Mouse (Mus musculus): ENCODE data around the gene Spg7.
"Not testable (repeated sequence)": the region's sequence is repeated elsewhere in the genome, so short reads cannot be mapped to it uniquely, and the experiment has no call there.

Spg7 gene
- long read RNA-seq, experiment 1, transcript Spg7-209 (17 exons, 2,896 nt) = major isoform, 54 of 86 reads
- long read RNA-seq, experiment 1, transcript Spg7-201 (3 exons, 845 nt) = minor isoform, 17 of 86 reads
- long read RNA-seq, experiment 1, partial matches to known transcripts = 8 of 86 reads
- long read RNA-seq, experiment 1, other reads (novel, unspliced or antisense) = 7 of 86 reads
- long read RNA-seq, experiment 2, transcript Spg7-209 (17 exons, 2,896 nt) = major isoform, 57 of 100 reads
- long read RNA-seq, experiment 2, transcript Spg7-201 (3 exons, 845 nt) = minor isoform, 22 of 100 reads
- long read RNA-seq, experiment 2, partial matches to known transcripts = 13 of 100 reads
- long read RNA-seq, experiment 2, other reads (novel, unspliced or antisense) = 8 of 100 reads

DNA sequence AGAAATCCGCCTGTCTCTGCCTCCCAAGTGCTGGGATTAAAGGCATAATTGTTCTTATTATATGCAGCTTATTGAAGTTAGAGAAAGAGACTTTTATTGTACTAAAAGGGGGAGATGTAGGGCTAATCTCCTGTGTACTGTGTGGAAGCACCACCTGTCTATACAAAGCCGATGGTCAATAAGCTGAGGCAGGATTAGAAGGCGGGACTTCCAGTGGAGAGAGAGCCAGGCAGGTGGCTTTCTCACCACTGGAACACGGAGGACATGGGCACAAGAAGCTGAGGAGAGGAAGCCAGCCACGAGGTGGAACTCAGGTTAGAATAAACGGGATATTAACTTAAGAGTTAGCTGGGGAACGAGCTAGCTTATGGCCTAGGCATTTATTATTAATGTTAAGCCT, at the start of gene Spg7:
Spg7 (plus strand) TSS at position 222 of the 400 bp plus-strand sequence.
- intact Hi-C loops (cut with DNase I) = no loop called here

DNA sequence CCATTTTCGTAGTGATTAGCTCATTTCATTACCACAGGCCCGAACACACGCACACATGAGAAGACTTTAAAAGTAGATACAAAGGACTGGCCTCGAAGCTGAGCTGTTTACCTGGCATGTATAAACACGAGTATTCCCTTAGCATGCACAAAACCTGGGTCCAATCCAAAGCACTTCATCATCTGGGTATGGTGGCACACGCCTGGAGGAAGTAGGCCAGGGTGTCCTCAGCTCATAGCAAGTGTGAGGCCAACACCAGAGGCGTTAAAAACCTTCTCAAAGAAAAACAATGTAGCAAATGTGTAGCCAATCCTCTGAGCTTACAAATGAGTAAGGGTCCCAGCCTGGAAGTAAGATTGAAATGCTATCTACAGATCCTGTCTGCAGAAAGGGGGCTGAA, 48.3 kb upstream of the Spg7 start:
- intact Hi-C loops (cut with DNase I) = no loop called here

DNA sequence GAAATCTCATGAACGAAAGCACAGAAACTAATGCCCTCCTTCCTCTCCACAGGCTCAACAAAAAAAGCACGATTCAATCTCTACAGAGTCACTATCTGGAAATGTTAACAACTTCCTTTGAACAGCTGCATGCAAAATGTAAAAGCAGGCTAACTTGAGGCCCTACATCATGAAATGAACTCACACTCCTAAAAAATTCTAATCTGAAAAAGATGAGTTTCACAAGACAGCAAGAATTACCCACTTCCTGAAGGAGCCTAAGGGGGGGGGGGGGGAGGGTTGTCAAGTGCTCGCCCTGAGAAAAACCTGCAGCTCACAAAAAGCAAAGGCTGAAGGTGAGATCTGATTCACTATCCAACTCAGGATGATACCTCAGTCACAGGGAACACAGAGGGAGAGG, 47.7 kb upstream of the Spg7 start:
- intact Hi-C loops (cut with DNase I) = no loop called here

DNA sequence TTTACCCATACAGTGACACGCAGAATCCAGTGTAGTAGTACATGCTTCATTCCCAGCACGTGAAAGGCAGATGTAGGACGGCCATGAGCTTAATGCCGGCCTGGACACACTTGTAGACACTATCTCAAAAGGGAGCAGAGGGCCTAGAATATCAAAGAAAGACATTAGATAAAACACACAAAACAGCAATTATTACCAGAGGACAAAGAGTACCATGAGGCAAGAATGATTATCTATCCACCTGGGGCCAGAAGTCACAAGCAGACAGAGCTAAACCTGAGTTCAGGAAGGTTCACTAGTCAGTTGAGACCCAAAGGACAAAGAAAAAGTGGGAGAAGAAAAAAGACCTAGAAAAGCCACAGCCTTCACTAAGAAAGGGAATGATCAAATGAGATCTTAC, 45.6 kb upstream of the Spg7 start:
- intact Hi-C loops (cut with DNase I) = no loop called here

DNA sequence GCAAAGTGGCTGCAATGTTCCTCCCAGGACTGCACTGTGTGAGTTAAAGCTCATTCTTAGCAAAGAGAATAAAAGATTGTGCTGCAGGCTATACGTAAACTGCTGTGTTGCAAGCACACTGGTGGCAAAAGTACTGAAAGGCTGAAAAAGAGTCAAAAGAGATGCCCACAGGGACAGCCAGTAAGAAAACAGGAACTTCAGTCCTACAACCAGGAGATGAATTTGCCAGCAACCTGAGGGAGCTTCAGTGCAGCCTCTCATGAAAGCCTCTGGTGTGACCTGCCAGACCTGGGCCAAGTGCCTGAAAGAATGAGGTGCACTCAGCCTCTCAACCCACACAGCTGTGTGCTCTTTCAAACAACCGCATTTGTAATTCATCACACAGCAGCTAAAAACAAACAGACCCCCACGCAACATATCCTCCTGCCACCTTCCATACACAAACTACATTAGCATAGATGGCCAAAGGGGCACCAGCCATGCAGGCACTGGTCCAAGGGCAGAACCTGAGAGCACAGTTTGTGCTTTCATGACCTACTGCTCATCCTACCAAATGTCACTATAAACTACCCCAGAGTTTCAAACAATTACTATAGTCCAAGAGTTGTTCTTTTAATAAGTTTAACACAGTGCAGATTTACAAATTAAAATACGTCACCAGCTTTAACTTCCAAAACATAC, 44.1 kb upstream of the Spg7 start:
- intact Hi-C loops (cut with DNase I) = no loop called here

DNA sequence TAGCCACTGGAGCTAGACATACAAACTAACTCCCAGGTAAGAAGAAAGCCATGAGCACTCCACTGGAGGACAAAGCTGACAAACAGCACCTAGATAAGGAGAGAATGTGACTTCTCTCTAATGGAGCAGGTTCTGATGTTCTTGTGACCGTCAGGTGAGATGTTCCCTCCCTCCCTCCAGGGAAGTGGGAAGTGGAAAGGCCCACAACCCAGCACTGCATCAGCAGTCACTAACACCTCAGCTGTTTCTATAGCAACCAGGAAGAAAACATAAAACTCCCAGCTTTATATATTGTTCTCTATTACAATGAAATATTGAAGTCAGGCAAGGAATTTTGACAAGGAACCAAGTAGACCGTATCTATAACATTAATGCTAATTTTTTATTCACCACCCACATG, 42.7 kb upstream of the Spg7 start:
- intact Hi-C loops (cut with DNase I) = no loop called here

DNA sequence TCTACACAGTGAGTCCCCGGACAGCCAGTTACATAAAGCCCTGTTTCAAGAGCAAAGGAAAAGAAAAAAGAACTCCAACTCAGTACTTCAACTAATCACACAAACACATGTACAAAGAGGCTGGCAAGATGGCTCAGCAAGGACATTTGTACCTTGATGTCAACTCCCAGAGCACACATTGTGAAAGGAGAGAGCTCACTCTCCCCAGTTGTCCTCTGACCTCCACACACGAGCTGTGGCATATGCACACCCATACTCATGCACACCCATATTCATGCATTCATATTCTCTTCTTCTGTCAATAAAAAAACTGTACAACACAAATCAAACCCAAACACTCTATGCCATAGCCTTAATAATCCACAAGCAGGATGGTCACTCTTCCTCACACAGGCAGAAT, 41.9 kb upstream of the Spg7 start:
- intact Hi-C loops (cut with DNase I) = no loop called here

DNA sequence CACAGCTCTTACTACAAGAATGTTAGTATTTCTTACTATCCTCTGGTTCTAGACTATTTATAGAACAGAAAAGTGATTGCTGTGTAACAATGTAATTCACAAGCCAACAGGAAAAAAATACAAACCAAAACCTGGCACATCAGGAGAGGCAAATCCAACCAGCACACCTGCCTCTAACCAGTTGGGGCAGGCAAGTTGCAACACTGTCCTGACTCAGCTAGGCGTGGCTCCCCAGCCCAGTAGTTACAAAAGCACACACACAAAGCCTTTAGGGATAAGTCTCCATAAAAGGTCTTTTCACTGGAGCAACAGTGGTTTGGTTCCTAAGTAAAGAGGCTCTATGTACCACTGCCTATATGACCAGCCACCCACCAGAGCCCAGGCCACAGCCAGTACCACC, 41.5 kb upstream of the Spg7 start:
- intact Hi-C loops (cut with DNase I) = no loop called here

DNA sequence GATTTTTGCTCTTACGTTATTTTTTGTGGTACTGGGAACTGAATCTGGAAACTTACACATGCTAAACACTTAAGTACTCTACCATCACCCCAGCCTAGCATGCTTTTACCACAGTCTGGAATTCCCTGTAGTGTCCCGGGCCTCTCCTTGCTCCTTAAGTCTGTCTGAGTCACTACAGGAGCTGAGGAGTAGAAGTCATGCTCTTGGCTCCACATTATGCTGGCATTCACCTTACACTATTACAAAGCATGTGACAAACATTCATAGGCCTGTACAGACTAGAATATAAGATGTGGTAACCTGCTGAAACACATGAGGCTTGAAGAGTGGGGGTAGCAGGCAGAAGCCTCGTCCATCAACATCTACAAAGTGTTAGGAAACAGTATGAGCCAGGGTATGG, 40.0 kb upstream of the Spg7 start:
- intact Hi-C loops (cut with DNase I) = no loop called here

DNA sequence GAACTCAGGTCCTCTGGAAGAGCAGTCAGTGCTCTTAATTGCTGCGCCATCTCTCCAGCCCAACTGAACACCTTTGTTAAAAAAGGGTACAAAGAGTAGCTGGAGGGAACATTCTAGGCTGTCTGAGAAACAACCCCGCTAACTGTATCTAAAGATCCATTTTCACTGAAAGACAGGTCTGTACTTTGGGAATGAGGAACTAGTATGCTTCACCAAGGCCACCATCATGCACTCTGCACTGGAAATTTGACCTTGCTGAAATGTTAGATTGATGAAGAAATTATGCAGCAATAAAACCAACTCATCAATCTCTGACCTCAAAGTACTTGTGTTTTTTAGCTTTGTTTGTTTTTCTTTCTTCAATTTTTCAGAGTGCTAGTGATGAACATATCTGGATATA, 38.5 kb upstream of the Spg7 start:
- intact Hi-C loops (cut with DNase I) = no loop called here

DNA sequence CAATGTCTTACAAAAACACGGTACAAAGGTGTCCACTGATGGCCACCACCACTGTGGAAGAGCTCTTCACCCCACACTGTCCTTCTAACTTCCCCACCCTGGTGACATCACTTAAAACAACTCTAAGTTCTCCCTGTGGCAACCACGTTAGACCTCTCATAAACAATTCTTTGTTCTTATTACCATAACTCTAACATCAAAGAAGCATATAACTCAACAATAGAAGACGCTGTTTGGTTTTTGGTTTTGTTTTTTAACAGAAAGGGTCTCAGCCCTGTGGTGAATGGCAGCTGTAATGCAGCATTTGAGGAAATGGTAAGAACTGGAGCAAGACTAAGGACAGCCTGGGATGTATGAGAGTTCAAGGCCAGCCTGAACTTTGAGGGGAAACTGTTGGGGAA, 36.8 kb upstream of the Spg7 start:
- intact Hi-C loops (cut with DNase I) = no loop called here

DNA sequence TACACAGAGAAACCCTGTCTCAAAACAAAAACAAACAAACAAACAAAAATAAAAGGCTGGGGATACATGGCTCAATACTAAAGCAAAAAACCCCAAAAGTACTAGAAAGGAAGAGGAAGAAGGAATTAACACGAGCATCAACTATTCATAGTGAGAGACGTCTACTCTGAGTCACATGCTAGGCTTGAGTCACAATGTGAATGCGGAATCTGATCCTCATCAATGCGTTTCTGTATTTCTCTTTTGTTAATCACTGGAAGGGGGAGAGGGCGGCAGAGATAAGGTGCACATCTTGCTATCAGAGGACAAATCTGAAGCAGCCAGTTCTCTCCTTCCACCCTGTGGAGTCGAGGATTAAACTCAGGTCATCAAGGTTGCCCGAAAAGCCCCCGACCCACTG, 35.0 kb upstream of the Spg7 start:
- intact Hi-C loops (cut with DNase I) = no loop called here

DNA sequence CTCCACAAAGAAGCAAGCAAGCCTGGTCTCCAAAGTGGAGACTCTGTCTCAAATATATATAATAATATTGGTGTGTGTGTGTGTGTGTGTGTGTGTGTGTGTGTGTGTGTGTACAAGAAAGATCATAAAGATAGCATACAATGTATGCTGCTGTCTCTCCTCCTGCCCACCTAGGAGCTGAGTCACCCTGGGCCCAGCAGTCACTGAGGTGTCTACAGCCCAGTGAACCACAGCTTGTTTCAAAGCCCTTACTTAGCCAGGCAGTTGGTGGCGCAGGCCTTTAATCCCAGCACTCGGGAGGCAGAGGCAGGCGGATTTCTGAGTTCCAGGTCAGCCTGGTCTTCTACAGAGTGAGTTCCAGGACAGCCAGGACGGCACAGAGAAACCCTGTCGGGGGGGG, 32.7 kb upstream of the Spg7 start:
- intact Hi-C loops (cut with DNase I) = not testable (repeated sequence)

DNA sequence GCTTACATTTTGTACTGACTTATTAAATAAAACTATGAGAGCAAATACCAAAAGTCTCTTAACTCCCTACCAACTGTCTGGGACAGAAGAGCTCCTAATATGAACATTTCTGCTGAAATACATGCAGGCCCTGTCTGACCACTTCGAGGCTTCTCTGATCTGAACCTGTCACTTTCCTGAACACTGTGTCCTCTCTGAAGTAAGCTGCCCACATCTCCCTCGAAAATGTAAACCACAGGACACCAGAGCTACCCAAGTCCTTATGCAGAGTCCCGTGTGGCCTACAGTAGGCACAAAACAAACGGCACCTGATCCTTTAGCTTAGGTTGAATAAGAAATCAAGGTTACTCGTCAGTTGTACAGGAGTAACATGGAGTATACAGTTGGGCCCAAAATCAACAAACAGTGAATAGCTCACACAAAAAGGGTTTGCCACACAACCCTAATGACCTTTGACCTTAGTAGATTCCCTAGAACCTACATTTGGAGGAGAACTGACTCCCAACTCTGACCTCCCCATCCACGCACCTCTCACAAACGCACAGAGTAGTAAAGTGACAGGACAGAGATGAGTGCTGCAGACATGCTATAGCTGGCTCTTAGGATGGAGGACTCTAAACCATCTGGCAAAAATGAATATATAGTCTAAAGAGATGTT, 31.3 kb upstream of the Spg7 start:
- intact Hi-C loops (cut with DNase I) = no loop called here

DNA sequence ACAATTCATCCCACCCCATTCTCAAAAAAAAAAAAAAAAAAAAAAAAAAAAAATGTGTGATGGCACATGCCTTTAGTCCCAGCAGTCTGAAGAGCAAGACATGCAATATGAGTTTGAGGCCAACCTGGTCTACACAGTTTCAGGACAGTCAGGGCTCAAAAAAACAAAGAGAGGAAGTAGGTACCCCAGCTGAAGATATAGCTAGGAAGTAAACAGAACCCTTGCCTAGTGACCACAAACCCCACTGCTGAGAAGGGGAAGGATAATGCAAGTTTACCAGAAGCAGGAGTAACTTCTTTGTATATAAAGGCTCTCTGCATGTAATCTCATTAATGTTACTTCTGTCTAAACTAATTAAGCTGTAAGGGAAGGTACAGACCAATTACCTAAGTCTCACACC, 30.0 kb upstream of the Spg7 start:
- intact Hi-C loops (cut with DNase I) = no loop called here

DNA sequence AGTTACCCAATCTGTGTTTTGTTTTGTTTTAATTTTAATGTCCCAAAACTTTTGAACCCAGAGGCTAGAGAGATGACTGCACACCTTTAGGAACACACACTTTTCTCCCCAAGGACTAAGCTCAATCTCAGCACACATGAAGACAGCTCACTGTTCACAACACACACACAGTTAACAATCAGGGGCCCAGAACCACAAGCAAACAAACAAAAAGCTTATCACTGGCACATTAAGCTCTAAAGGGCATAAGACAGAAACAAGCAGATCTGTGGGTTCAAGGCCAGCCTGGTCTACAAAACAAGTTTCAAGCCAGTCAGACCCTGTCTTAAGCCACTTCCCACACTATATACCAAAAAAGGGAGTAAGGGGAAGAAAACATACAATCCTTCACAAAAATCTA, 29.3 kb upstream of the Spg7 start:
- intact Hi-C loops (cut with DNase I) = no loop called here

DNA sequence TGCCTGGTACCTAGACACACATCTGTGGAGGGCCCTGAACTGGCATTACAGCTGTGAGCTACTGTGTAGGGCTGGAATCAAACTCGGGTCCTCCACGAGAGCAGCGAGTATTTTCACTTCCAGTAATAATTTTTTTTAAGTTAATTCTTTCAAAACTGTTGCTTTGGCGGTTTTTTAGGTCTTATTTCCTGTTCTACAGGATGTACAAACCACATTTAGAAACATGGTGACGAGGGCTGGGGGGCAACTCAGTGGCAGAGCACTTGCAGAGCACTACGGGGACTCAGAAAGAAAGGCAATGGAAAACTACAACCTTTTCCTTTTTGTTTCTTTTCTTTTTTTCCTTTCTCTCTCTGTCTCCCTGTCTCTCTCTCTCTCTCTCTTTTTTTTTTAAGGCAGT, 28.6 kb upstream of the Spg7 start:
- intact Hi-C loops (cut with DNase I) = no loop called here

DNA sequence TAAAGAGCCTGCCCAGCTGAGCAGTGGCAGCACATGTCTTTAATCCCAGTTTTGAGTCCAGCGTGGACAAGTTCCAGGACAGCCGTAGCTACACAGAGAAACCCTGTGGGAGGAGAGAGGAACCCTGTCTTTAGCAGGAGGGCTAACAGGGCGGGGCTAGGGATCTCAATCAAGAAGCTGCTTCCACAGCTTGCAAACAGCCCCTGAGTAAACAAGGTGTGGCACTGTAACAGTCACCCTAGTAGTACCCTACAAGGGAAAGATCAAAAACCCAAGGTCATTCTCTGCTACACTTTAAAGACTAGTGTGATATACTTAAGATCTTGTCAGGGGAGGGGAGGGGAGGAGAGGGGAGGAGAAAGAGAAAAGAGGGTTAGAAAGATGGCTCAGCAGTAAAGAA, 25.8 kb upstream of the Spg7 start:
- intact Hi-C loops (cut with DNase I) = loop anchor here (5.0 kb wide), 1 partner anchor 50 kb away; no protein-coding TSS in a partner anchor

DNA sequence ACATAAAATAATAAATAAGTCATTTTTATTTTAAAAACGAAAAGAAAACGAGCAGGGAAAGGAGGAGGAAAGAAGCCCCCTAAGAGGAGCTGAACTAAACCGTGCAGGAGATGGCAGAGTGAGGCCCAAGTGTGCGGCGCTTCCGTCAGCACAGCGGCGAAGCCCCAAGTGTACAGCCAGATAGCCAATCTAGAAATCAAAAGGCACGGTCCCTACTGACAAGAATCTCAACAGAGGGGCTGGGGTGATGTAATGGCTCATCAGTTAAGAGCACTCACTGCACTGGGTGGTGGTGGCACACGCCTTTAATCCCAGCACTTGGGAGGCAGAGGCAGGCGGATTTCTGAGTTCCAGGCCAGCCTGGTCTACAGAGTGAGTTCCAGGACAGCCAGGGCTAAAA, 25.3 kb upstream of the Spg7 start:
- intact Hi-C loops (cut with DNase I) = loop anchor here (5.0 kb wide), 1 partner anchor 50 kb away; no protein-coding TSS in a partner anchor

DNA sequence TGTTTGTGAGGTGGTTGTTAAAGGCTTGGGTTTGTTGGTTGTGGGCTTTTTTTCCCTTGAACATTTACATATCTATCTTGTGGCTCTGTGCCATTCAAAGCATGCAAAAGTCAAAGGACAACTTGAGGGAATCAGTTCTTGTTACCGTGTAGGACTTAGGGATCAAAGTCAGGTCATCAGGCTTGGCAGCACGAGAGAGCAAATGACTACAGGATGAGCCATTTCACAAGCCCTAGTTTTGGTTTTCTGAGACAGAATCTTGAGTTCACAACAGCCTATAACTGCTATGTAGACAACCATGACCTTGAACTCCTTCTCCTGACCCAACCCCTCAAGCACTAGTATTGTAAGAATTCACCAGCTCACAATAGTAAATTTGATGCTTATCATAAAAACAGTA, 24.4 kb upstream of the Spg7 start:
- intact Hi-C loops (cut with DNase I) = loop anchor here (5.0 kb wide), 1 partner anchor 51 kb away; no protein-coding TSS in a partner anchor

DNA sequence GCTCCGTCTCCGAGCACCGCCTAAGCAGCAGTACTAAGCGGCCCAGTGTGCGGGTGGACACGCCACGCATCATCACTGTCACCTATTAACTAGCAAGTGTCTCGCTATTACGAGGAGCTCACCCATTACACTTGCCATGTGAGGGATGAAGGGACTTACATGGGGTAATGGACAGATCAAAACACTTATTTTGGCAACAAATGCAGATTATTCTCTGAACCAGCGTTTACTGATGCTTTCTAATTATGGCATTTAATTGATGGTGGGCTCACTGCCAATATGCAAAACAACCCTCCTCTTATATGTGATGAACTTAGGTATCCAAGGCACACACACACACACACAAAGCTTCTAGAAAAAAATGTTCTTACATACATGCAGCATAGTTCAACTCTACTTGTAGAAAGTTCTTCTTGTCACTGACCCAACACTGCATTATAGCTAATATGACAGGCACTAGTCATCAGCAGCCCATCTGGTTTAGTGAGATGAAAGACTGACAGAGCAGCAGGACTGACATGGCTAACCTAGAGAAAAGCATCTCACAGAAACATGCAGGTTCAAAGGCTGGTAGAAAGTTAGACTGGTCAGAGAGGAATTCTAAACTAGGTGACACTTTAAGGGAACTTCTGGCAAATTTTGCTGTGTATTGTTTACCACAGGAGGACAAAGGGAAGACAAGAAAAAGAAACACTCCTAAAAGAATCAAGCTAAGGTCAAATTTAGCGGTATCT, 23.2 kb upstream of the Spg7 start:
- intact Hi-C loops (cut with DNase I) = loop anchor here (5.0 kb wide), 2 partner anchors 52 to 132 kb away; no protein-coding TSS in a partner anchor

Data from adrenal gland (tissue).